Mouse (Mus musculus) megakaryocyte progenitor cell, adult 5-6 weeks (primary cell): ENCODE measurements around the gene Fosl1. TPM values are rescaled to one million over a fixed set of nuclear protein-coding genes. Genes with fewer than 3 reads are reported as not detected.
"Not testable (repeated sequence)": the region's sequence is repeated elsewhere in the genome, so short reads cannot be mapped to it uniquely, and the experiment has no call there.

Source experiments
- ATAC-seq: replicated peaks from 2 replicates; pipeline ENCODE4 v1.8.0; 2016; ENCODE audit warnings: mild to moderate bottlenecking, moderate TSS enrichment, inconsistent platforms; ENCODE audit not compliant: poor library complexity
- total RNA-seq, 2 experiments: library from RNA; stranded (forward) in 1 of 2; stranded (reverse) in 1 of 2; fragments of 157-497, 149-512 nt in 1 of 2; fragments of 200-1000 nt in 1 of 2; gene quantifications; 2 replicates each; pipeline versions ENCODE4 v1.2.3 to v1.2.4; 2015 to 2017

The Fosl1 gene
- total RNA-seq, 2 experiments from 2014 or later: 0.47 to 1.2 TPM

DNA sequence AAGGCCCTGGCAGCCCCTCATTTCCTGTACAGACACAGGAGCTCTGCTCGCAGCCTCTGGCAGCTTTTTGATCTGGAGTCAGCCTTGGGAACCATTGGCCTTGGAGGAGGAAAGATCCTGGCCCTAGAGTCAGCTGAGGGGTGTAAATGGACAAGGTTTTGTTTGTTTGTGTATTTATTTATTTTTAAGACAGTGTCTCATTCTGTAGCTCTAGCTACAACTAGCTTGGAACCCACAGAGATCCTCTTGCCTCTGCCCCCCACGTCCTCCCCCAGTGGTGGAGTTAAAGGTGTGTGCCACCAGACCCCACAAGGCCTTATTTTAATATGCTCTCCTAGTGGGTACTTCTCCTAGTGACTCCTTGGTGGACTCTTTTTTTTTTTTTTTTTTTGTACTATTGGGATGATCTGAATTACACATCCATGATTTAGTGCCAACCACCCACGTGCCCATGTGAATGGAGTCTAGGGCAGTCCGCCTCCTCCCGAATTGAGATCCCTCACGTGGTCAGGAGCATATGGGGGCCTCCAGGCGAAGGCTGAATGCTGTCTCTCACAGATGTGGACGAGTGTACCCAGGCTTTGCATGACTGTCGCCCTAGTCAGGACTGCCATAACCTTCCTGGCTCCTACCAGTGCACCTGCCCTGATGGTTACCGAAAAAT lies 29.8 kb downstream of the Fosl1 start:
- ATAC-seq: no peak

GRCm38 (mm10) chr19:5477668-5478300 lies 30.4 kb downstream of the Fosl1 start:
- ATAC-seq: no peak

GRCm38 (mm10) chr19:5480016-5480415 lies 32.7 kb downstream of the Fosl1 start:
- no peak for ATAC-seq

- ATAC-seq: no peak
Measured at GRCm38 (mm10) chr19:5481398-5481797, 34.1 kb downstream of the Fosl1 start.

GRCm38 (mm10) chr19:5483386-5484359 lies 36.3 kb downstream of the Fosl1 start:
- ATAC-seq: no peak

- ATAC-seq: no peak
Measured at GRCm38 (mm10) chr19:5484496-5484895, 37.1 kb downstream of the Fosl1 start.

GRCm38 (mm10) chr19:5485371-5485770 lies 38.0 kb downstream of the Fosl1 start:
- ATAC-seq: no peak

DNA sequence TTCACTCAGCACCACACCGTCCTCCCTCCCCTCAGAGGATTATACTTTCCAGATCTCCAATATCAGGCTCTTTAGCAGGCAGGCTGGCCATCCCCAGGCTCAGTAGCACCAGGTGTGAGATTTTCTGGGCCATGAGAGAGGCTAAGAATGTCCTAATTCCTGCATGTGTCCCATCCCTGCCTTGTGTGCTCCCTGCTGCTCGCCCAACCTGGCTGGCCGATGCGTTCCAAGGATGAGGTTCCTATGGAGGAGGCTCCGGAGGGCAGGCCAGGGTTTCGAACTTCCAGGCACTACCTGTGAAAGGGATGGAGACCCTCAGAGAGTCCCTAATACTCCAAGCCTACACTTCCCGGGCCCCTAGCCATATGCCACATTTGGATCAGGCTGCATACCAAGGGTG lies 38.5 kb downstream of the Fosl1 start:
- no peak for ATAC-seq

GRCm38 (mm10) chr19:5486286-5486685 lies 38.9 kb downstream of the Fosl1 start:
- ATAC-seq: no peak

- no peak for ATAC-seq
Measured at GRCm38 (mm10) chr19:5486771-5487170, 39.4 kb downstream of the Fosl1 start.

DNA sequence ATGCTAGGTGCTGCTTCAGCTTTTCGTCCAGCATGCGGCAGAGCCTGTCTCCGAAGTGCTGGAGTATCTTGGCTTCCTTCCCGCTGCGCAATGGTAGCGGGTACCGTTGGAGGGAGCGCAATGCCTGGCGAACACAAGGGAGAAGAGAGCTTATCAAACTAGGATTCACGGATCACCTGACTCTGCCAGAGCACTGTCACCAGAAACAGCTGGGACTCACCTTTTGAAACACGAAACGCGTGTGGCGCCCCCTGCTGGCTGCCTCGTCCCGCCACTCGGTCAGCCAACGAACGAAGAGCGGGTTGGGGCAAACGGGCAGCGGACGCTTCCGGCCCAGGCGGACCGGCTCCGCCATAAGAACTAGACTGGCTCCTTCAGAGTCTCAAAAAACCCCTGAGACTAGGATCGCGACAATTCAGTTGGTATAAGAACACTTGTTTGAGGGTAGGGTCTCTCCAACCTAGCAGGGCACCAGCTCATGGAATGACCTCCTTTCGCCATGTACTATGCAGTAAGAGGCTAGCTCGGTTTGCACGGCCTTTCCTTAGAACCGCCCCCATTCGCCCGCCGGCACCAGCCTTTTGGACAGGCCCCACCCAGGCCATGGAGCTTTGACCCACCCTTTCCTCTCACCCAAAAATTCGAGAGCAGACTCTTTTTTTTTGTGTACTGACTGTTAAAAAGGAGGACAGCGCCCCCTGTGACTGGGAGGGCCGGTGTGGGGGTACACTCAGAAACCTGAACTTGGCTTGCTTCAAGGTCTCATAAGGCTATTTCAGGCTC lies 40.6 kb downstream of the Fosl1 start, which contains the start of gene Mus81:
TSS of gene Mus81 (minus strand) at position 635 of the 783 bp plus-strand sequence.
- peak; percentile 51 for ATAC-seq

DNA sequence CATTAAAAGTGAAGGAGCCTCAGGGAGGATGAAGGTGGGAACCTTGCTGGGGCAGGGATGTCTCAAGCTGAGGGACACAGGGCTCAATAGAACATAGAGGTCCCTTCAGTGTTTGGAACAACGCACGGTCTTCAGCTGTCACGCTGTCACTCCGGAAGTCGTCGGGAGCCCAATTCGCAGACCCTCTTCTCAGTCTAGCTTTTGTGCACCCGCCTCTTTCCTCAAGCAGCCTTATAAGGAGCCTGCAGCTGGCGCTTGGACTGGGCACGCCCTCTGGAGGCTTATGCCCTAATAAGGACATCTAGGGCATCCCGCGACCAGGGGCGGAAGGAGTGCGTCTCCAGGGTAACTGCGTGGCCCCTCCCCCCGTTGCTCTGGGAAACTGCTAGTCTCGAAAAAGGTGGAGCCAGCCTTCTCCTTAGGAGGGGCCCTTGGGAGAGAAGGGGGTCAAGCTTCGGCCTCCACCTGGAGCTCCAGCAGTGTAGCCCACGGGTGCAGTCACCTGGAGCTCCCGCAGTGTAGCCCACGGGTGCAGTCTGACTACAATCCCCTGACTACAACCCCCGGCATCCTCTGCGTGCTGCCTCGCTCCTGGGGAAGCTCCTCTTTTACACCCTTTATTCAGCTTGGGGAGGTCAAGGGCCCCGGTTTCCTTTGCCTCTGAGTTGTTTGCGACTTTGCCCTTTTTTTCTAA lies 41.7 kb downstream of the Fosl1 start:
- peak; percentile 59 for ATAC-seq

DNA sequence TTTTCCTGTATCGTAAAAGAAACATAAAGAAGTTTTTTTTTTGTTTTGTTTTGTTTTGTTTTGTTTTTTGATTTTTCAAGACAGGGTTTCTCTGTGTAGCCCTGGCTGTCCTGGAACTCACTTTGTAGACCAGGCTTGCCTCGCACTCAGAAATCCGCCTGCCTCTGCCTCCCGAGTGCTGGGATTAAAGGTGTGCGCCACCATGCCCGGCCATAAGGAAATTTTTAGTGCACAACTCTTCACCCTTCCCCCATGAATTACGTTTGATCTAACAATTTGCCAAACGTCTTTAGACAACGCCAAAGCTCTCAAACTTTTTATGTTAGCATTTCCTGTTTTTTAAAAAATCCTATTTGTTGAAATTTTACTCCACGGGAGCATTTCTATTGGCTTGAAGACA lies 42.4 kb downstream of the Fosl1 start:
- ATAC-seq: not testable (repeated sequence)

DNA sequence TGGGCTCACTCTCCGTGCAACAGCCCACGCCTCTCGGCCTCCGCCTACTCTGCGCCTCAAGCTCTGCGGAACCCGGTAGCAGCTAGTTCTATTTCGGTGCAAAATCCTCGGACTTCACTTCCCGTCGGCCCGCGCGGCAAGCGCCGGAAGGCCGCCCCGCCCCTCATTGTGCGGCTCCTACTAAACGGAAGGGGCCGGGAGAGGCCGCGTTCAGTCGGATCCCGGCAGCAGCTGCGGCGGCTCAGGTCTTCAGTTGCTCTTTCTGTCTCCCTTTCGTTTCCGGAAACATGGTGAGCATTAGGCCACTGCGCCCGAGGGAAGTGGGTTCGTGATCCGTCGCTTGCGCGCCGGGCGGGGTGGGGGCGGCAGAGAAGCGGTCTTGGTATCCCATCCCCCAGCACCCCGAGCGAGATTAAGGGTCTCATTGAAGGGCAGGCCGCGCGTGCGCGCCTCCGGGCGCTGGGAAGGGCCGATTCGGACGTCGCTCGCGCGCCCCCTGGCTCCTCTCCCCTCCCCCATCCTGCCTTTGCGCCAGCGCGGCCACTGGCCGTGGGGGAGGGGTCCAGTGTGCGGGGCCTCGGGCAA lies 43.1 kb downstream of the Fosl1 start, which contains the start of gene Cfl1:
TSS of gene Cfl1 (plus strand) at position 143 of the 585 bp plus-strand sequence.
- ATAC-seq: peak; percentile 49

DNA sequence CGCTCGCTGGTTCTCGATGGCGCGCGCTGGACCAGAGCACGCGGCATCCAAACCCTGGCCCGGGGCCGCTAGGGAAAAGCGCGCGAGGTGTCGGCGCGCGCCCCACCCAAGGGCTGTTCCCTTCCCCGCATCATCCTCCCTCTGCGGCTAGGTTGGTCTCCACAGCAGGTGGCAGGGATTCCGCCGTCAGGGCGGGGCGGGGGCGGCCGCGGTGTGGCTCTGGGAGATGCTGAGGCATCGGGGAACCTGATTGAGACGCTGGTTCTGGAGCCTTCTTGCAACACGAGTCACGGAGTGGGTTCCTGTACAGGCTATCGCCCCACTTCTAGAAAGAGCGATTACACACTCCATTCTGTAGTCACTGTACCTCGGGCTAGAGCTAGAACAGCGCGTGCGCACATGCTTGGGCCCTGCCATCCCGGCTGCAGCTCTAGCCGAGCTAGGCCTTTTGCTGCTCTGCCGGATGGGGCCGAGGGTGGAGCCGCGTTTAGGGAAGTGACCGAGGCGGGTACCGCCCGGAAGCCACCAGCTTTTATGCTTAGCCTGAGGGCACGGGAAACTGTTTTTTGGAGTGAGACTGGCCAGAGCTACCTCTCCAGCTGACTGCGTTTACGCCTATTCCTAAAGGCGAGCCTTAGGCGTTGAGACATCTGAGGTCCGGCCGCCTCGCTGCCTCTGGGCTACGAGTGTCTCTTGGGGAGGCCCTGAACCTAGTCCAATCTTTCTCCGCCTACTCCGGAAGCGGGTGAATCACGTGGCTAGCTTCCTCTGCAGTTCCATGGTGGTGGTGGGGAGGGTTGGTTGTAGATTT lies 43.8 kb downstream of the Fosl1 start:
- peak; percentile 33 for ATAC-seq

- no peak for ATAC-seq
Measured at GRCm38 (mm10) chr19:5492641-5493040, 45.3 kb downstream of the Fosl1 start.

DNA sequence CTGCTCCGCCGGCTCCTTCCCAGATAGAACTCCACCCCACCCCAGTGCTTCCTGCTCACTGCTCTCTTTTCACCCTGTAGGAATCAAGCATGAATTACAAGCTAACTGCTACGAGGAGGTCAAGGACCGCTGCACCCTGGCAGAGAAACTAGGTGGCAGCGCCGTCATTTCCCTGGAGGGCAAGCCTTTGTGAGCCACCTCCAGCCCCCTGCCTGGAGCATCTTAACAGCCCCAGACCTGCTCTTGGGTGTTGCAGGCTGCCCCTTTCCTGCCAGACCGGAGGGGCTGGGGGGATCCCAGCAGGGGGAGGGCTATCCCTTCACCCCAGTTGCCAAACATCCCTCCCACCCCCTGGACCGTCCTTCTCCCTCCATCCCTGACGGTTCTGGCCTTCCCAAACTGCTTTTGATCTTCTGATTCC lies 46.0 kb downstream of the Fosl1 start:
- ATAC-seq: not testable (repeated sequence)

DNA sequence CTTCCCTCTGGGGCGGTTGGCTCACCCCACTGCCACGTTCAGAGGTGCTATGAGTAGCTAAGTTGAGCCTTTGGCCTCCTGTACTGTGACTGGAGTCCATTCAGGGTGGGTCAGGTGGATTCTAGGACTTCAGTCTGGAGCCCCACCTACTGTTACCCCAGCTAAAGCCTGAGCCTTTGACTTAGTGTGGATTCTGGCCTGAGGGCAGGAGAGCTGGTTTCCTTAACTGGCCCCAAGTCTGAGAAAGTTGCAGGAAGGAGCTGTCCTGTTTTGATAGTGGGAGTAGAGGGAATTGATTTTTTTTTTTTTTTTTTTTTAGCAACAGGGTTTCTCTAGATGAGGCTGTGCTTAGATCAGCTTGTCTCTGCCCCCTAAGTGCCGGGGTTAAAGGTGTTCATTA lies 47.0 kb downstream of the Fosl1 start:
- no peak for ATAC-seq
